Mouse (Mus musculus) heart, postnatal 0 days (tissue): ENCODE results near the gene Ccdc88b.

Experiments
- CTCF ChIP-seq: IDR thresholded peaks from 2 replicates; pipeline ENCODE4 v1.5.1; 2016; ENCODE audit warnings: antibody characterized with exemption, control low read depth, low read depth
- EP300 ChIP-seq: IDR thresholded peaks from 2 replicates; pipeline ENCODE4 v1.6.1; 2016; ENCODE audit warnings: antibody characterized with exemption, low read depth

DNA sequence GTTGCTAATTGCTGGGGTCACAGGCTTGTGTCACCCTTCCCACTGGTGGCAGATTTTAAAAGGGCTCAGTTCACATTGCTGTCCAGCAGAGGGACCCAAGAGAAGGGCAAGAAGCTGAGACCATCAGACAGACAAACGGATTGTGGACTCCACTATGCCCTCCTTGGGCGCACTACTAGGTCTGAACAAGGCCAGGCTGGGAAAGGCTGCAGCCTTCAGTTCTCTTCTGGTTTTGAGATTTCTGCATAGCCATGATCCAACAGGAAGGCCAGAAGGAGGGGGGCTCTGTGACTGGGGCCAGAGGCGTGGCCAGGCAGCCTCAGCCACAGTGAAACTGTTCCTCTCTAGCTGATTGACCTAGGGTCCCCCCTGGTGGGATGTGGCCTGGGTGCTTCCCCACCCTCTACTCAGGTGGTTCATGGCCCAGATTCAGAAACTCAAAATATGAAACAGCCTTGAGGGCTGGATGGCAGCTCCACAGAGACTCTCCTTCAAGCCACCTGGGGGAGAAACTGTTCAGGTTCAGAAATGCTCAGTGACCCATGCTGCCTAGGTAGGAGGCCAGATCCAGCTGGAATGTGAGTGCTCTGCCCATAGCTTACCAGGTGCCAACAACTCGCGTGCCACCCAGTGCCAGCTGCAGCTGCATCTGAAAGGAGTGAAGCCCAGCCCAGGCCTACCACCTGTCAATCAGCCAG lies 13.7 kb upstream of the Ccdc88b start:
- TF ChIP-seq CTCF (peak; percentile 60), EP300 (no peak)
